Mouse (Mus musculus): ENCODE measurements around the gene Pla2g12a.

GRCm38 (mm10) chr3:129932443-129932842, 54.0 kb downstream of the Pla2g12a start:
- TF ChIP-seq EP300 (IDR thresholded peaks at IDR 0.05; ENCODE audit: low read depth), result no peak
- TF ChIP-seq CTCF (IDR thresholded peaks at IDR 0.05; ENCODE audit: low read depth), result peak; percentile 69

Data from liver, postnatal 0 days (tissue).